In genomic region chr10:58663868-58664267, GRCm38 (mm10) we compare ENCODE assay signal across 14 mouse cellular contexts. TPM values are rescaled to one million over a fixed set of nuclear protein-coding genes. Genes with fewer than 3 reads are reported as not detected.
DNase-seq lines count a peak whose midpoint lies in the region; ATAC-seq and TF ChIP-seq lines count a peak whose summit lies in the region.
"Had no signal": no experiment of that assay in that cellular context is flagged by ENCODE, and none has a peak within 500 bp of the region (broad histone marks: within the 10 kb centered on the region; RNA-seq: fewer than 3 reads in every experiment).

No protein-coding gene starts in this region.

- TF ChIP-seq CTCF in gastrocnemius, adult 2 months (IDR thresholded peaks at IDR 0.05) = no peak

- no peaks in the 10 kb centered on the region for H3K9me3 ChIP-seq in forebrain, embryonic 10.5 days
- H3K9me3 ChIP-seq in forebrain, embryonic 11.5 days (ENCODE audit: control insufficient read depth, low read length) = no peaks in the 10 kb centered on the region
- H3K9me3 ChIP-seq: embryonic facial prominence, embryonic 12.5 days; heart, embryonic 15.5 days had no signal

- peaks cover 3% of the 10 kb centered on the region; the same call in 1 of the 2 replicates for H3K4me1 ChIP-seq in forebrain, embryonic 10.5 days
- no peaks in the 10 kb centered on the region for H3K4me1 ChIP-seq in forebrain, embryonic 11.5 days (replicated peaks; ENCODE audit: control insufficient read depth, insufficient read depth, low read length)
- H3K4me1 ChIP-seq: embryonic facial prominence, embryonic 12.5 days; heart, embryonic 15.5 days had no signal

- H3K36me3 ChIP-seq in forebrain, embryonic 10.5 days (replicated peaks) = no peaks in the 10 kb centered on the region
- no peaks in the 10 kb centered on the region for H3K36me3 ChIP-seq in forebrain, embryonic 11.5 days (ENCODE audit: control insufficient read depth, insufficient read depth, low read length)
- H3K36me3 ChIP-seq: embryonic facial prominence, embryonic 12.5 days; heart, embryonic 15.5 days had no signal

- DNase-seq in forebrain, embryonic 10.5 days (ENCODE audit: extremely low spot score, low spot score) = no peak
- no peak for DNase-seq in forebrain, embryonic 11.5 days (ENCODE audit: low spot score)
- peak; percentile 6 for DNase-seq in layer of hippocampus, adult 11-12 months (ENCODE audit: low spot score)
- no peak for DNase-seq in layer of hippocampus, postnatal 25 days (ENCODE audit: extremely low spot score in 1 of 2, low spot score in 1 of 2)
- DNase-seq in gastrocnemius, adult 2 months = peak; percentile 68
- peak; percentile 28 to 33 for DNase-seq in kidney, postnatal 36 days
- no peak for DNase-seq in thymus, postnatal 0 days (ENCODE audit: low spot score)
- no peak for DNase-seq in right cerebral cortex, postnatal 25 days
- DNase-seq: lung, adult 2 months; thymus, postnatal 36 days had no signal

- intact Hi-C loops in gastrocnemius, adult 2 months (cut with DNase I) = no loop called here

- no peak for ATAC-seq in forebrain, embryonic 11.5 days (replicated peaks; ENCODE audit: low FRiP score)

- no peak overlapping the region for H3K4me3 ChIP-seq in forebrain, embryonic 10.5 days
- no peak overlapping the region for H3K4me3 ChIP-seq in forebrain, embryonic 11.5 days (ENCODE audit: low read depth, low read length)
- no peak overlapping the region for H3K4me3 ChIP-seq in gastrocnemius, adult 2 months
- H3K4me3 ChIP-seq: embryonic facial prominence, embryonic 12.5 days; heart, embryonic 15.5 days; myocyte had no signal

- WGBS in forebrain, embryonic 10.5 days = 88% methylated on average over 5 of the region's 5 CpGs
- 85% methylated on average over 5 of the region's 5 CpGs for WGBS in forebrain, embryonic 11.5 days

- H3K27ac ChIP-seq in forebrain, embryonic 10.5 days = peak overlapping the region; percentile 27; the same call in 1 of the 2 replicates
- no peak overlapping the region for H3K27ac ChIP-seq in forebrain, embryonic 11.5 days (ENCODE audit: low read depth, low read length)
- peak overlapping the region; percentile 49; the same call in 1 of the 2 replicates for H3K27ac ChIP-seq in gastrocnemius, adult 2 months
- H3K27ac ChIP-seq: embryonic facial prominence, embryonic 12.5 days; heart, embryonic 15.5 days had no signal

- no peak overlapping the region for H3K4me2 ChIP-seq in forebrain, embryonic 11.5 days (ENCODE audit: low read depth, low read length, severe bottlenecking)
- H3K4me2 ChIP-seq: embryonic facial prominence, embryonic 12.5 days; heart, embryonic 15.5 days had no signal

- no peak overlapping the region for H3K9ac ChIP-seq in forebrain, embryonic 11.5 days (ENCODE audit: low read length)
- H3K9ac ChIP-seq: embryonic facial prominence, embryonic 12.5 days; heart, embryonic 15.5 days had no signal

- H3K27me3 ChIP-seq in forebrain, embryonic 10.5 days (ENCODE audit: poor library complexity, severe bottlenecking) = peaks cover 61% of the 10 kb centered on the region
- H3K27me3 ChIP-seq in forebrain, embryonic 11.5 days (ENCODE audit: control insufficient read depth, insufficient read depth, low read length) = peaks cover 2% of the 10 kb centered on the region
- H3K27me3 ChIP-seq: embryonic facial prominence, embryonic 12.5 days; heart, embryonic 15.5 days had no signal

RNA-seq across cellular contexts. Expression of gene Edar, which starts 11.6 kb away (rescaled TPM):
- 0.53 and 0.62 TPM in 2 replicates for polyA plus RNA-seq in forebrain, embryonic 10.5 days (2016; fragmentation: Nextera tagmentation; extraction: Ambion mirVana)
- polyA plus RNA-seq in forebrain, embryonic 11.5 days (2014; fragmentation: Nextera tagmentation; extraction: Ambion mirVana) = 0.75 and 0.81 TPM in 2 replicates
- total RNA-seq in layer of hippocampus, postnatal 25 days (2021) = under 1 TPM; 0.21 to 0.25 TPM
- under 1 TPM in 1 of 2 experiments, not detected in 1; 0.11 TPM for total RNA-seq in gastrocnemius, adult 2 months (2021)
- polyA plus RNA-seq in thymus, postnatal 0 days (2015; fragmentation: Nextera tagmentation; extraction: Ambion mirVana) = 1.4 and 1.5 TPM in 2 replicates
- polyA plus RNA-seq: myocyte had no signal

RNA-seq across cellular contexts. Expression of gene Gm17542, which starts 54.1 kb away (rescaled TPM):
- not detected in 2 replicates for polyA plus RNA-seq in forebrain, embryonic 10.5 days (2016; fragmentation: Nextera tagmentation; extraction: Ambion mirVana)
- polyA plus RNA-seq in forebrain, embryonic 11.5 days (2014; fragmentation: Nextera tagmentation; extraction: Ambion mirVana) = not detected in 2 replicates
- not detected for total RNA-seq in layer of hippocampus, postnatal 25 days (2021)
- not detected for total RNA-seq in gastrocnemius, adult 2 months (2021)
- not detected in 2 replicates for polyA plus RNA-seq in thymus, postnatal 0 days (2015; fragmentation: Nextera tagmentation; extraction: Ambion mirVana)
- total RNA-seq: left cerebral cortex, postnatal 10 days had no signal
- polyA plus RNA-seq: embryonic facial prominence, embryonic 12.5 days; heart, embryonic 15.5 days; lung, adult 2 months; myocyte had no signal

Comparison
In these comparisons a context has a peak if more than half of its experiments do, and no peak if none do; other contexts are left out.
1. DNase-seq: peak in layer of hippocampus, adult 11-12 months (single experiment), gastrocnemius, adult 2 months (single experiment) and kidney, postnatal 36 days (2 of 2); none in forebrain, embryonic 10.5 days (single experiment), forebrain, embryonic 11.5 days (single experiment), layer of hippocampus, postnatal 25 days (0 of 2), thymus, postnatal 0 days (single experiment) and right cerebral cortex, postnatal 25 days (single experiment).